Mouse (Mus musculus) heart, embryonic 16.5 days (tissue): ENCODE data around the gene Wipf2. TPM values are rescaled to one million over a fixed set of nuclear protein-coding genes. Genes with fewer than 3 reads are reported as not detected.

ENCODE experiments used
- ATAC-seq: fragments of 200-750 bp; cut with Nextera tagmentation; replicated peaks from 2 replicates; pipeline ENCODE4 v1.8.0; 2017; ENCODE audit warnings: moderate number of reproducible peaks; ENCODE audit not compliant: insufficient read depth, low FRiP score; ENCODE audit errors: extremely low read depth
- H3K27ac ChIP-seq: fragments of 300-500 bp; sonication (generic); 2 replicates; pipeline ENCODE4 v1.5.1; 2014; ENCODE audit warnings: mild to moderate bottlenecking, low read length, control low read depth, moderate library complexity
- H3K27me3 ChIP-seq: fragments of 300-500 bp; sonication (generic); 2 replicates; pipeline ENCODE4 v1.6.1; 2014; ENCODE audit warnings: low read length, mixed read lengths; ENCODE audit not compliant: control insufficient read depth, insufficient read depth
- H3K36me3 ChIP-seq: fragments of 300-500 bp; sonication (generic); 2 replicates; pipeline ENCODE4 v1.6.1; 2014; ENCODE audit not compliant: control insufficient read depth, insufficient read depth
- H3K4me1 ChIP-seq: fragments of 300-500 bp; sonication (generic); 2 replicates; pipeline ENCODE4 v1.6.1; 2014; ENCODE audit warnings: low read length, mixed read lengths; ENCODE audit not compliant: control insufficient read depth, insufficient read depth
- H3K4me2 ChIP-seq: fragments of 300-500 bp; sonication (generic); 2 replicates; pipeline ENCODE4 v1.6.1; 2014; ENCODE audit warnings: low read depth, mild to moderate bottlenecking, control low read depth, low read length
- H3K4me3 ChIP-seq: fragments of 300-500 bp; sonication (generic); 2 replicates; pipeline ENCODE4 v1.5.1; 2014; ENCODE audit warnings: mild to moderate bottlenecking, control low read depth, low read length
- H3K9ac ChIP-seq: fragments of 300-500 bp; sonication (generic); 2 replicates; pipeline ENCODE4 v1.6.1; 2014; ENCODE audit warnings: low read length, control low read depth
- H3K9me3 ChIP-seq: fragments of 300-500 bp; sonication (generic); replicated peaks from 2 replicates; pipeline ENCODE4 v1.6.1; 2016; ENCODE audit warnings: low read length; ENCODE audit not compliant: control insufficient read depth
- WGBS: fragments of 180-500 bp; shearing (Covaris S2); extraction: QIAGEN DNeasy Blood & Tissue Kit; methylation state at CpG from one replicate; pipeline ENCODE4 v1.1.7; 2014; 5-methylcytosine and 5-hydroxymethylcytosine counted together
- polyA plus RNA-seq: library from polyadenylated mRNA; unstranded; fragments of >200 nt; fragmentation: Nextera tagmentation; extraction: Ambion mirVana; gene quantifications from 2 replicates; pipeline ENCODE4 v1.2.1, GENCODE M21; 2015

Gene Wipf2
- polyA plus RNA-seq, 1 experiment from 2014 or later: 3.4 TPM

DNA sequence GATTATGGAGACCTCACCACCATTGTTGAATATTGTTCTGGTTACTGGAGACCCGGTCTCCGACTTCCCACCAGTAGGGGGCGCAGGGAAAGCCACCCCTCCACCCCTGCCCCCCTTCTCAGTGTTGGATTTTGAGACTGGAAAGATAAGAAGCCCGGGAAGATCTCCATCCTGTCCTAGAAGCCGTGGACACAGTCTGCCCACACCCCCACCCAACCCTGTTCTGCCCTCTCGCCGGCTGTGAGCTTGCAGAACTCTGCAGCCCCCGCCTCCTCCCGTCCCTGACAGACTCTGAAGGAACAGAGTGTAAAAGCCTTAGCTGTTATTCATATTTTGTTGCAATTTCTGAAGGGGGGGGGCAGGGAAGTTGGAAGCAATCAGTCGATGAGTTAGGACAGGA, 90.9 kb downstream of the Wipf2 start:
- Histone ChIP-seq H3K27me3 (no peaks in the 10 kb centered on the region), H3K36me3 (no peaks in the 10 kb centered on the region), H3K4me2 (peak overlapping the region; percentile 39), H3K4me1 (peaks cover 75% of the 10 kb centered on the region), H3K9ac (peak overlapping the region; percentile 28; the same call in 1 of the 2 replicates), H3K27ac (peak overlapping the region; percentile 81), H3K9me3 (no peaks in the 10 kb centered on the region), H3K4me3 (0 out of 2 replicates have a peak overlapping the region, but pooled peaks have one; percentile 2)
- WGBS: 6% methylated on average over 10 of the region's 10 CpGs
- peak; percentile 54; the same call in 1 of the 2 replicates for ATAC-seq

Other genes starting within 250 kb of the Wipf2 start
- gene Gm12355, start 238.0 kb upstream of the Wipf2 start, polyA plus RNA-seq: 0.30 and 2.9 TPM in 2 replicates
- 0.09 TPM in 1 of 2 replicates, not detected in the other for gene Gsdma3, start 237.3 kb upstream of the Wipf2 start, polyA plus RNA-seq
- 0.18 TPM in 1 of 2 replicates, not detected in the other for gene Gsdma2, start 216.9 kb upstream of the Wipf2 start, polyA plus RNA-seq
- not detected in 2 replicates for gene Gsdma, start 199.3 kb upstream of the Wipf2 start, polyA plus RNA-seq
- gene Psmd3, start 181.1 kb upstream of the Wipf2 start, polyA plus RNA-seq: 166 and 169 TPM in 2 replicates
- gene Csf3, start 162.4 kb upstream of the Wipf2 start, polyA plus RNA-seq: not detected in 2 replicates
- 36.8 and 40.3 TPM in 2 replicates for gene Med24, start 134.2 kb upstream of the Wipf2 start, polyA plus RNA-seq
- gene Thra, start 123.0 kb upstream of the Wipf2 start, polyA plus RNA-seq: 37.5 and 40.2 TPM in 2 replicates
- gene Nr1d1, start 88.3 kb upstream of the Wipf2 start, polyA plus RNA-seq: 7.0 and 8.2 TPM in 2 replicates
- gene Msl1, start 68.1 kb upstream of the Wipf2 start, polyA plus RNA-seq: 15.2 and 15.5 TPM in 2 replicates
- gene Casc3, start 58.7 kb upstream of the Wipf2 start, polyA plus RNA-seq: 23.4 and 24.0 TPM in 2 replicates
- 1.0 and 1.1 TPM in 2 replicates for gene Rapgefl1, start 26.9 kb upstream of the Wipf2 start, polyA plus RNA-seq
- 18.6 and 23.0 TPM in 2 replicates for gene Cdc6, start 44.2 kb downstream of the Wipf2 start, polyA plus RNA-seq
- gene Rara, start 64.2 kb downstream of the Wipf2 start, polyA plus RNA-seq: 28.2 and 28.6 TPM in 2 replicates
- gene Gjd3, start 119.4 kb downstream of the Wipf2 start, polyA plus RNA-seq: 4.1 and 4.5 TPM in 2 replicates
- 162 and 179 TPM in 2 replicates for gene Top2a, start 160.6 kb downstream of the Wipf2 start, polyA plus RNA-seq
- gene Igfbp4, start 177.6 kb downstream of the Wipf2 start, polyA plus RNA-seq: 377 and 385 TPM in 2 replicates
- 0.06 and 0.71 TPM in 2 replicates for gene Tns4, start 225.7 kb downstream of the Wipf2 start, polyA plus RNA-seq